Mouse (Mus musculus): ENCODE data around the gene Magt1.
A peak's percentile ranks its signal among the peaks of the same experiment; 100 is the strongest.

GRCm38 (mm10) chrX:106015571-106016322, 4.0 kb upstream of the Magt1 start, which contains the start of gene Cox7b:
- no peak for TF ChIP-seq CTCF (IDR thresholded peaks at IDR 0.05; ENCODE audit: insufficient read depth, low read length)
- TF ChIP-seq POLR2A (IDR thresholded peaks at IDR 0.05; ENCODE audit: borderline replicate concordance, extremely low read depth, low read depth, low read length) = peak; percentile 50; the same call in 1 of the 2 replicates
